Mouse (Mus musculus) lung, embryonic 16.5 days (tissue): ENCODE data around the gene Rab31. TPM values are rescaled to one million over a fixed set of nuclear protein-coding genes. Genes with fewer than 3 reads are reported as not detected.

Source experiments
- ATAC-seq: fragments of 200-750 bp; cut with Nextera tagmentation; 2 replicates; pipeline ENCODE4 v1.8.0; 2017; ENCODE audit warnings: low read depth, mild to moderate bottlenecking, moderate library complexity
- H3K27ac ChIP-seq: fragments of 300-500 bp; sonication (generic); 2 replicates; pipeline ENCODE4 v1.5.1; 2014; ENCODE audit warnings: mild to moderate bottlenecking, control low read depth, low read length
- H3K27me3 ChIP-seq: fragments of 300-500 bp; sonication (generic); 2 replicates; pipeline ENCODE4 v1.6.1; 2014; ENCODE audit warnings: low read depth, low read length, mixed read lengths; ENCODE audit not compliant: control insufficient read depth, insufficient read depth
- H3K36me3 ChIP-seq: fragments of 300-500 bp; sonication (generic); 2 replicates; pipeline ENCODE4 v1.6.1; 2014; ENCODE audit warnings: low read length; ENCODE audit not compliant: control insufficient read depth, insufficient read depth
- H3K4me1 ChIP-seq: fragments of 300-500 bp; sonication (generic); replicated peaks from 2 replicates; pipeline ENCODE4 v1.6.1; 2014; ENCODE audit warnings: low read length, mixed read lengths; ENCODE audit not compliant: control insufficient read depth, insufficient read depth
- H3K4me2 ChIP-seq: fragments of 300-500 bp; sonication (generic); 2 replicates; pipeline ENCODE4 v1.6.1; 2014; ENCODE audit warnings: low read depth, low read length, control low read depth
- H3K4me3 ChIP-seq: fragments of 300-500 bp; sonication (generic); 2 replicates; pipeline ENCODE4 v1.5.1; 2014; ENCODE audit warnings: mild to moderate bottlenecking, low read length, control low read depth
- H3K9ac ChIP-seq: fragments of 300-500 bp; sonication (generic); 2 replicates; pipeline ENCODE4 v1.6.1; 2014; ENCODE audit warnings: low read length, control low read depth
- H3K9me3 ChIP-seq: fragments of 300-500 bp; sonication (generic); 2 replicates; pipeline ENCODE4 v1.6.1; 2016; ENCODE audit warnings: low read length; ENCODE audit not compliant: control insufficient read depth
- WGBS: fragments of 180-500 bp; shearing (Covaris S2); extraction: QIAGEN DNeasy Blood & Tissue Kit; methylation state at CpG from one replicate; pipeline ENCODE4 v1.1.7; 2014; 5-methylcytosine and 5-hydroxymethylcytosine counted together
- polyA plus RNA-seq: library from polyadenylated mRNA; unstranded; fragments of >200 nt; fragmentation: Nextera tagmentation; extraction: Ambion mirVana; gene quantifications from 2 replicates; pipeline ENCODE4 v1.2.1, GENCODE M21; 2015

Gene Rab31
- polyA plus RNA-seq, 1 experiment from 2014 or later = 32.0 TPM

- Histone ChIP-seq H3K4me2 (no peak overlapping the region), H3K4me3 (no peak overlapping the region), H3K36me3 (no peaks in the 10 kb centered on the region), H3K4me1 (peaks cover 26% of the 10 kb centered on the region), H3K27ac (no peak overlapping the region), H3K9ac (no peak overlapping the region), H3K9me3 (no peaks in the 10 kb centered on the region), H3K27me3 (no peaks in the 10 kb centered on the region)
- ATAC-seq = no peak
These were observed 13.2 kb upstream of the Rab31 start for GRCm38 (mm10) chr17:65785707-65786106.

GRCm38 (mm10) chr17:65784610-65785140 lies 12.1 kb upstream of the Rab31 start:
- Histone ChIP-seq H3K27me3 (no peaks in the 10 kb centered on the region), H3K36me3 (no peaks in the 10 kb centered on the region), H3K9ac (peak overlapping the region; percentile 55; the same call in 1 of the 2 replicates), H3K4me3 (peak overlapping the region; percentile 32), H3K27ac (no peak overlapping the region), H3K4me1 (peaks cover 26% of the 10 kb centered on the region), H3K4me2 (peak overlapping the region; percentile 70), H3K9me3 (no peaks in the 10 kb centered on the region)
- WGBS = 53% methylated on average over 8 of the region's 8 CpGs
- ATAC-seq = no peak

- H3K4me2 ChIP-seq = peak overlapping the region; percentile 76
- H3K9ac ChIP-seq = peak overlapping the region; percentile 99
- H3K36me3 ChIP-seq = no peaks in the 10 kb centered on the region
- peak overlapping the region; percentile 77 for H3K4me3 ChIP-seq
- no peaks in the 10 kb centered on the region for H3K9me3 ChIP-seq
- H3K4me1 ChIP-seq = peaks cover 24% of the 10 kb centered on the region
- 0% methylated on average over 47 of the region's 135 CpGs for WGBS
- peak overlapping the region; percentile 99 for H3K27ac ChIP-seq
- peak; percentile 68 for ATAC-seq
- no peaks in the 10 kb centered on the region for H3K27me3 ChIP-seq
These were observed 10.9 kb upstream of the Rab31 start for GRCm38 (mm10) chr17:65783182-65784161.

GRCm38 (mm10) chr17:65782551-65783141 lies 10.1 kb upstream of the Rab31 start, which contains the start of gene Ppp4r1:
TSS of gene Ppp4r1 (plus strand) at chr17:65782573.
- Histone ChIP-seq H3K27ac (peak within 1 kb of the TSS; percentile 99), H3K4me3 (peak within 1 kb of the TSS; percentile 77), H3K9ac (peak within 1 kb of the TSS; percentile 99), H3K4me1 (peaks cover 19% of the 10 kb centered on the region), H3K9me3 (no peaks in the 10 kb centered on the region), H3K36me3 (no peaks in the 10 kb centered on the region), H3K4me2 (peak within 1 kb of the TSS; percentile 76), H3K27me3 (no peaks in the 10 kb centered on the region)
- under 1% methylated on average over 58 of the region's 81 CpGs for WGBS
- ATAC-seq = peak; percentile 88

- Histone ChIP-seq H3K4me3 (no peak overlapping the region), H3K27ac (no peak overlapping the region; the same call in 1 of the 2 replicates), H3K36me3 (no peaks in the 10 kb centered on the region), H3K9me3 (no peaks in the 10 kb centered on the region), H3K4me1 (peaks cover 15% of the 10 kb centered on the region), H3K4me2 (no peak overlapping the region), H3K27me3 (no peaks in the 10 kb centered on the region), H3K9ac (no peak overlapping the region)
- no peak for ATAC-seq
- 60% methylated on average over 2 of the region's 2 CpGs for WGBS
These were observed 8.4 kb upstream of the Rab31 start for GRCm38 (mm10) chr17:65780970-65781369.

GRCm38 (mm10) chr17:65777461-65777860 lies 4.9 kb upstream of the Rab31 start:
- no peak overlapping the region for H3K27ac ChIP-seq
- H3K4me2 ChIP-seq = no peak overlapping the region
- WGBS = 83% methylated on average over 4 of the region's 4 CpGs
- H3K36me3 ChIP-seq = no peaks in the 10 kb centered on the region
- no peaks in the 10 kb centered on the region for H3K27me3 ChIP-seq
- no peak overlapping the region for H3K4me3 ChIP-seq
- no peaks in the 10 kb centered on the region for H3K9me3 ChIP-seq
- no peak overlapping the region for H3K9ac ChIP-seq
- H3K4me1 ChIP-seq = peaks cover 17% of the 10 kb centered on the region
- ATAC-seq = no peak

- Histone ChIP-seq H3K4me3 (no peak overlapping the region), H3K36me3 (no peaks in the 10 kb centered on the region), H3K4me2 (no peak overlapping the region), H3K27me3 (no peaks in the 10 kb centered on the region), H3K9ac (no peak overlapping the region), H3K9me3 (no peaks in the 10 kb centered on the region), H3K4me1 (peaks cover 14% of the 10 kb centered on the region), H3K27ac (no peak overlapping the region)
- no peak for ATAC-seq
- WGBS = 77% methylated on average over 1 of the region's 1 CpGs
These were observed 3.7 kb upstream of the Rab31 start for GRCm38 (mm10) chr17:65776228-65776627.

- H3K4me1 ChIP-seq = peaks cover 12% of the 10 kb centered on the region
- WGBS = 47% methylated on average over 7 of the region's 7 CpGs
These were observed 1.9 kb upstream of the Rab31 start for GRCm38 (mm10) chr17:65774439-65774838.

GRCm38 (mm10) chr17:65773617-65774016 lies 1.1 kb upstream of the Rab31 start:
- ATAC-seq = no peak
- no peaks in the 10 kb centered on the region for H3K27me3 ChIP-seq
- WGBS = 59% methylated on average over 4 of the region's 4 CpGs
- no peaks in the 10 kb centered on the region for H3K36me3 ChIP-seq
- no peak overlapping the region for H3K4me3 ChIP-seq
- no peak overlapping the region for H3K27ac ChIP-seq
- H3K4me1 ChIP-seq = peaks cover 15% of the 10 kb centered on the region
- H3K9me3 ChIP-seq = no peaks in the 10 kb centered on the region
- no peak overlapping the region for H3K9ac ChIP-seq
- H3K4me2 ChIP-seq = no peak overlapping the region

More at GRCm38 (mm10) chr17:65774439-65774838, 1.9 kb upstream of the Rab31 start:
- no peak for ATAC-seq
- H3K9me3 ChIP-seq = no peaks in the 10 kb centered on the region
- no peak overlapping the region for H3K4me3 ChIP-seq
- H3K9ac ChIP-seq = no peak overlapping the region
- no peak overlapping the region for H3K4me2 ChIP-seq
- H3K27me3 ChIP-seq = no peaks in the 10 kb centered on the region
- no peak overlapping the region for H3K27ac ChIP-seq
- no peaks in the 10 kb centered on the region for H3K36me3 ChIP-seq
